Mouse (Mus musculus) liver, embryonic 14.5 days (tissue): ENCODE measurements around the gene Gm37240. TPM values are rescaled to one million over a fixed set of nuclear protein-coding genes. Genes with fewer than 3 reads are reported as not detected.

Experiments
- ATAC-seq: fragments of 200-750 bp; cut with Nextera tagmentation; 2 replicates; pipeline ENCODE4 v1.8.0; 2017; ENCODE audit warnings: moderate number of reproducible peaks, mild to moderate bottlenecking, moderate library complexity; ENCODE audit not compliant: insufficient read depth
- DNase-seq, 3 experiments: peaks; one replicate each; pipeline ENCODE4 v3.0.0-alpha.2; 2012 to 2013; ENCODE audit warnings: low read depth in 3 of 3, low spot score in 3 of 3
- H3K27ac ChIP-seq: fragments of 300-500 bp; sonication (generic); 2 replicates; pipeline ENCODE4 v1.5.1; 2014; ENCODE audit warnings: moderate library complexity, mild to moderate bottlenecking, control low read depth, inconsistent platforms
- H3K27me3 ChIP-seq: fragments of 300-500 bp; sonication (generic); 2 replicates; pipeline ENCODE4 v1.6.1; 2014; ENCODE audit warnings: mild to moderate bottlenecking, low read length, moderate library complexity; ENCODE audit not compliant: control insufficient read depth, insufficient read depth
- H3K36me3 ChIP-seq: fragments of 300-500 bp; sonication (generic); replicated peaks from 2 replicates; pipeline ENCODE4 v1.6.1; 2014; ENCODE audit warnings: low read depth; ENCODE audit not compliant: control insufficient read depth, insufficient read depth
- H3K4me1 ChIP-seq, 2 experiments: fragments of 200-500 bp in 1 of 2; fragments of 300-500 bp in 1 of 2; sonication (generic) in 1 of 2; replicated peaks; 2 replicates each; pipeline ENCODE4 v1.6.1; 2012 to 2014; ENCODE audit warnings: antibody characterized with exemption in 1 of 2, inconsistent platforms in 1 of 2, low read length in 1 of 2; ENCODE audit not compliant: control insufficient read depth in 2 of 2, insufficient read depth in 2 of 2
- H3K4me2 ChIP-seq: fragments of 300-500 bp; sonication (generic); 2 replicates; pipeline ENCODE4 v1.6.1; 2014; ENCODE audit warnings: low read depth, mild to moderate bottlenecking, control low read depth, moderate library complexity
- H3K4me3 ChIP-seq, 2 experiments: fragments of 200-500 bp in 1 of 2; fragments of 300-500 bp in 1 of 2; sonication (generic) in 1 of 2; 2 replicates each; pipeline ENCODE4 v1.5.1; 2012 to 2014; ENCODE audit warnings: low read depth in 2 of 2, low read length in 2 of 2, mild to moderate bottlenecking in 2 of 2, control low read depth in 1 of 2, inconsistent platforms in 1 of 2, moderate library complexity in 1 of 2; ENCODE audit not compliant: insufficient read depth in 1 of 2
- H3K9ac ChIP-seq: fragments of 300-500 bp; sonication (generic); replicated peaks from 2 replicates; pipeline ENCODE4 v1.6.1; 2014; ENCODE audit warnings: mild to moderate bottlenecking, control low read depth, moderate library complexity
- H3K9me3 ChIP-seq: fragments of 300-500 bp; sonication (generic); 2 replicates; pipeline ENCODE4 v1.6.1; 2016; ENCODE audit warnings: low read length, mixed read lengths; ENCODE audit not compliant: control insufficient read depth
- CTCF ChIP-seq: IDR thresholded peaks from 2 replicates; pipeline ENCODE4 v1.5.1; 2016; ENCODE audit warnings: antibody characterized with exemption, low read depth, control low read depth
- EP300 ChIP-seq: IDR thresholded peaks from 2 replicates; pipeline ENCODE4 v1.6.1; 2016; ENCODE audit warnings: antibody characterized with exemption, low read depth
- WGBS: fragments of 180-500 bp; shearing (Covaris S2); extraction: QIAGEN DNeasy Blood & Tissue Kit; methylation state at CpG from one replicate; pipeline ENCODE4 v1.1.7; 2014; ENCODE audit not compliant: insufficient replicate concordance; 5-methylcytosine and 5-hydroxymethylcytosine counted together
- polyA plus RNA-seq, 2 experiments: library from polyadenylated mRNA; depleted of rRNA in 1 of 2; stranded (reverse) in 1 of 2; unstranded in 1 of 2; fragments of >200 nt; fragmentation: Nextera tagmentation in 1 of 2; extraction: Ambion mirVana in 1 of 2; gene quantifications; 2 replicates each; pipeline versions ENCODE4 v1.2.1 to v1.2.3; 2012 to 2014

The Gm37240 gene
- polyA plus RNA-seq, 2 experiments, result 0.03 to 0.30 TPM

DNA sequence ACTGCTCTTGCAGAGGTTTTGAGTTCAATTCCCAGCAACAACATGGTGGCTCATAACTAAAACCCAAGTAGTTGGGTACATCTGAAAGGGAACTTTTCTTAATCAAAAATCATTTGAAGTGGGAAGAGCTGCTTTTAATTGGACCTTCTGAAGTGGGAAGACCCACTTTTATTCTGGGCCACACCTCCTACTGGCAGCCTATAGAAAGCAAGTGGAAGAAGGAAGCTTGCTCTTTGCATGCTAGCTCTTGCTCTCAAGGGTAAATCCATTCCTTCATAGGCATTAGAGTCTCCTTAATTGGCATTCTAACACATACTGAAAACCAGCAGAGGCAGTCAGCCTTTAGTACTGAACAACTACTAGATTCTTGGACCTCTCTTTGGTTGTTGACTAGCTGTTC is 1076.5 kb downstream of the Gm37240 start:
- no peaks in the 10 kb centered on the region for H3K9me3 ChIP-seq
- H3K9ac ChIP-seq, result no peak overlapping the region
- TF ChIP-seq CTCF (0 out of 2 replicates have a peak, but pooled peaks have one; percentile 5), EP300 (no peak)
- no peak for ATAC-seq
- no peaks in the 10 kb centered on the region for H3K27me3 ChIP-seq
- no peak for DNase-seq
- H3K36me3 ChIP-seq, result no peaks in the 10 kb centered on the region
- H3K4me1 ChIP-seq, result peaks cover 5 to 7% of the 10 kb centered on the region in 2 experiments
- H3K4me2 ChIP-seq, result no peak overlapping the region
- no peak overlapping the region for H3K27ac ChIP-seq
- H3K4me3 ChIP-seq, result no peak overlapping the region

DNA sequence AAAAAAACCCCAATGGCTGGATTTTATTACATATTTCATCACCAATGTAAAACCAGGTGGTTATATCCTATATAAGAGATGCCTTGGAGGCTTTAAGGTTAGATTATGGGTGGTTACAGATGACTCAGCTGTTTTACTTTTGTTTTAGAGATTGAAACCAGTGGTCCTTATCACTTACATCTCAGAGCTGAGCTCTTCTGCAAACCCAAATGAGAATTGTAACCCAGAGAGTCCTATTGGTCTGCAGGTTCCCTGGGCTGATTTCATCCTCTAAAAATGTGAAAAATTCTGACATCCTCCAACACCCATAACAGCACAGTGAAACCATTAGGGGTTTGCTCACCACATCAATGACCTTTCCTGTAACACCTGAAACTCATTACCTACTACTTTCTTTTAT is 1078.4 kb downstream of the Gm37240 start:
- H3K4me3 ChIP-seq, result no peak overlapping the region
- H3K36me3 ChIP-seq, result no peaks in the 10 kb centered on the region
- no peak overlapping the region for H3K9ac ChIP-seq
- ATAC-seq (no peak), DNase-seq (no peak)
- H3K9me3 ChIP-seq, result no peaks in the 10 kb centered on the region
- no peak overlapping the region for H3K27ac ChIP-seq
- no peaks in the 10 kb centered on the region for H3K27me3 ChIP-seq
- no peak overlapping the region for H3K4me2 ChIP-seq
- peaks cover 9 to 15% of the 10 kb centered on the region in 2 experiments for H3K4me1 ChIP-seq
- TF ChIP-seq EP300 (no peak), CTCF (no peak)

DNA sequence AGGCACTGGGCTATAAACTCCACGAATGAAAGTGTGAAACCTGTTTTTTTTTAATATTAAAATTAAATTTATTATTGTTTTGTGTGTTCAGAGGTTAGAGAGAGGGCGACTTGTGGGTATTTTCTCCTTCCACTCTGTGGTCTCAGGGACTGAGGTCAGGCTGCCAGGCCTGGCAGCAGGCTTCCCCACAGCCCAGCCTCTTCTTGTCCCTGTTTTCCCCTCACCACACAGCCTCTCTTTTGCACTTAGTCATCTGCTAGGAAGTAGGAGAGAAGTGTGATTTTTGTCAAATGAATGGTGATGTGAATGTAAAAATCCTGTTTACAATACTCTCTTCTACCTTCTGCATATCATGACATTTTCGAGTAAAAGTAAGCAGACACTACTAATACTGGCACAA is 1079.5 kb downstream of the Gm37240 start:
- no peak overlapping the region for H3K4me3 ChIP-seq
- WGBS, result 49% methylated on average over 3 of the region's 3 CpGs
- H3K36me3 ChIP-seq, result no peaks in the 10 kb centered on the region
- ATAC-seq, result no peak
- TF ChIP-seq EP300 (no peak), CTCF (no peak)
- H3K27me3 ChIP-seq, result no peaks in the 10 kb centered on the region
- H3K4me1 ChIP-seq, result peaks cover 8 to 14% of the 10 kb centered on the region in 2 experiments
- no peak overlapping the region for H3K4me2 ChIP-seq
- DNase-seq, result no peak
- H3K9me3 ChIP-seq, result no peaks in the 10 kb centered on the region
- no peak overlapping the region for H3K27ac ChIP-seq
- no peak overlapping the region for H3K9ac ChIP-seq

DNA sequence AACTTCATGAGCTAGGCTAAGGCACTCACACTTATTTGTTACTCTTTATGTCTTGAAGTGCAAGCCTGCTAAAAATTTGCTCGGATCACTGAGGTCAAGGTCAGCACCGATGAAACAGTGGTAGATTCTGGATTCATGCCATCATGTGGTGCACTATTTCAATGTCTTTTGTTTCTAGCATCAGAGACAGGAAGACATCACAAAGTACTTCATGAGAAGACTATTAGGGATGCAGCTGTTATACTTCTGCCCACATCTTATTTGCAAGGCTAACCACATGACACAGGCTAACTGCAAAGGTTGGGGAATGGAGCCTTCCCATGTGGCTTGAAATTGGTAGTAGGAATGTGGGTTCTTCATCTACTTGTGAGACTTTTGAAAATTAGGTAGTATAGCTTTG is 1081.1 kb downstream of the Gm37240 start:
- Histone ChIP-seq H3K4me2 (no peak overlapping the region), H3K27me3 (no peaks in the 10 kb centered on the region), H3K9ac (no peak overlapping the region), H3K4me1 (peaks cover 7 to 11% of the 10 kb centered on the region in 2 experiments), H3K9me3 (no peaks in the 10 kb centered on the region), H3K36me3 (no peaks in the 10 kb centered on the region), H3K4me3 (no peak overlapping the region), H3K27ac (no peak overlapping the region)
- DNase-seq, result no peak
- no peak for TF ChIP-seq CTCF
- ATAC-seq, result no peak
- 76% methylated on average over 2 of the region's 2 CpGs for WGBS

DNA sequence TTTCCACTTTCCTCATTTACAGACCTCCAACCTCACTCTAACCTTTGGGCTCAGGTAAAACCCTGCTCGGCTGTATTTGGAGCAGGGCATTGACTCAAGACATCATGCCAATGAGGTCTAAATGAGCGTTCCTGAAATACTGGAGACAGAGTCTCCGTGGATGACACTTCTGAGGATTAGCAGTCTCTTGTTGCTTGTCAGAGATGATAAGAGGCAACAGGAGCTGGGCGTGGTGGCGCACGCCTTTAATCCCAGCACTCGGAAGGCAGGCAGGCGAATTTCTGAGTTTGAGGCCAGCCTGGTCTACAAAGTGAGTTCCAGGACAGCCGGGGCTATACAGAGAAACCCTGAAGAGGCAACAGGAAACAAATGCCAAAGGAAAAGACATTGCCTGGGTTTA is 1083.3 kb downstream of the Gm37240 start:
- DNase-seq (peak; percentile 25 to 42 (median 33)), ATAC-seq (no peak)
- no peak overlapping the region for H3K4me3 ChIP-seq
- H3K36me3 ChIP-seq, result no peaks in the 10 kb centered on the region
- no peaks in the 10 kb centered on the region for H3K9me3 ChIP-seq
- no peaks in the 10 kb centered on the region for H3K27me3 ChIP-seq
- TF ChIP-seq CTCF (no peak), EP300 (no peak)
- H3K27ac ChIP-seq, result no peak overlapping the region
- H3K4me2 ChIP-seq, result peak overlapping the region; percentile 34
- H3K4me1 ChIP-seq, result peaks cover 11% of the 10 kb centered on the region in 2 experiments
- no peak overlapping the region for H3K9ac ChIP-seq
- 19% methylated on average over 9 of the region's 9 CpGs for WGBS
